Mouse (Mus musculus): Measurements from ENCODE around the gene Slc12a9. TPM values are rescaled to one million over a fixed set of nuclear protein-coding genes. Genes with fewer than 3 reads are reported as not detected.

The Slc12a9 gene
- polyA plus RNA-seq, 1 experiment from 2014 or later = 20.1 TPM

DNA sequence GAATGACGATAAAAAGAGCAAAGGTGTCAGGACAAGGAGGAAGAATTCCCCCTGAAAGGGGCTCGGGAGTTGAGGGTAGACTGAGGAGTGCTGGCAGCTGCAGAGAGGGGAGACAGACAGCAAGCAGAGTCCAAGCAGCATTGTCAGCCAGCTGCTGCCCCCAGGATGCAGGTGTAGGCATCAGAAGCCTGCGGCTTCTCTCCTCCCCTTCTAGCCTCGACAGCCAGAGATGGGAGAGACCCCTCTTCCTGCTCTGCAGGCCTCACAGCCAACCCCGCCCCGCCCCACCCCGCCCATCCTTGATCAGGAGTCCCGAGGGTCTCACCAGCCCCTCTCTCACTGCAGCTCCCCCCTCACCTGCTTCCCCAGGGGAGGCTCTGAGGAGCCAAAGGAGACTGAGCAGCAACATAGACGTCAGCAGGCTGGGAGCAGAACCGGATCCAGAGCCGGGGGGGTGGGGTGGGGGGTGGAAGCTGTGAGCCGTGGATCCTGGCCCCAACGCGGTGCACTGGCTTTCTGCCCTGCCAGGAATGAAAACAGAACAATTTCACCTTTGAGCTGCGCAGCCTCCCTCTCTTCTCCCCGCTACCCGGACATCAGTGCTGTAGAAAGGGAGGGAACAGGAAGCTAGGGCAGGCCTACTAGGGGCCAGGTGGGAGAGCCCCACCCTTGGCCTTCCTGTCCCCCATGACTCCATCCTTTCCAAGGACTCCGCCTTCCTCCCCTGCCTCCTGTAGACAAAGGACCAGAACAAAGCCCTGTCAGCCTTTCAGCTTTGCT is 65.1 kb downstream of the Slc12a9 start:
- 34% methylated on average over 13 of the region's 18 CpGs for WGBS
- ATAC-seq (replicated peaks) = no peak
- H3K4me2 ChIP-seq (replicated peaks) = no peak overlapping the region
- no peaks in the 10 kb centered on the region for H3K4me1 ChIP-seq
- H3K36me3 ChIP-seq = no peaks in the 10 kb centered on the region
- no peak overlapping the region for H3K27ac ChIP-seq (replicated peaks)
- H3K27me3 ChIP-seq = no peaks in the 10 kb centered on the region
- no peak overlapping the region for H3K9ac ChIP-seq (replicated peaks)
- H3K9me3 ChIP-seq = no peaks in the 10 kb centered on the region
- H3K4me3 ChIP-seq = no peak overlapping the region

DNA sequence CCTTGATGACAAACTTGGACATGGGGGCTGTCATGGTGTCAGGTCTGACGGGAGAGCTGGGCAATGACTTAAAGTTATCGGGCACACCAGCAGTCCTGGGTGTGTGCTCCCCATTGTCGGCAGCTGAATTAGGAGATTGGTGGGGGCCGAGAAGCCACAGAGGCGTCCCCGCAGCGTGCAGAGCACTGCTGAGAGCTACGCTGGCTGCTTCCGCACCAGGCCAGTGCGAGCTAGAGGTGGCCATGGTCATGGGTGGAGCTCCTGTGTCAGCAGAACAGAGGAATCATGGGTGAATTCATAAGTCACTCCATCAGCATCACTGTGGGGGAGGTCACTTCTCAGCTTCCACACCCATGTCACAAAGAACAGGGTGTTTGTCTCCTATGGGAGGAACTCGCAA is 68.6 kb downstream of the Slc12a9 start:
- no peak overlapping the region for H3K4me2 ChIP-seq (replicated peaks)
- H3K4me3 ChIP-seq = no peak overlapping the region
- 91% methylated on average over 11 of the region's 11 CpGs for WGBS
- H3K9ac ChIP-seq (replicated peaks) = no peak overlapping the region
- H3K36me3 ChIP-seq = no peaks in the 10 kb centered on the region
- H3K27me3 ChIP-seq = no peaks in the 10 kb centered on the region
- no peaks in the 10 kb centered on the region for H3K4me1 ChIP-seq
- H3K9me3 ChIP-seq = no peaks in the 10 kb centered on the region
- no peak for ATAC-seq (replicated peaks)
- H3K27ac ChIP-seq (replicated peaks) = no peak overlapping the region

Small RNAs within 50 kb of the gene (microRNA-seq; reads per million reads assigned to microRNA genes)
- gene Mir7036 (1.5 reads per million), gene Mir8116 (not detected)

Other genes with a start within 250 kb of the Slc12a9 start
- 3.4 and 3.7 TPM in 2 replicates for gene Trim56, start 217.4 kb downstream of the Slc12a9 start, polyA plus RNA-seq (2015; fragmentation: Nextera tagmentation; extraction: Ambion mirVana)
- gene Muc3, start 184.3 kb downstream of the Slc12a9 start, polyA plus RNA-seq (2015; fragmentation: Nextera tagmentation; extraction: Ambion mirVana) = not detected in 2 replicates
- 0.09 TPM in 1 of 2 replicates, not detected in the other for gene Muc3a, start 121.2 kb downstream of the Slc12a9 start, polyA plus RNA-seq (2015; fragmentation: Nextera tagmentation; extraction: Ambion mirVana)
- gene Ache, start 46.1 kb downstream of the Slc12a9 start, polyA plus RNA-seq (2015; fragmentation: Nextera tagmentation; extraction: Ambion mirVana) = 7.7 and 11.2 TPM in 2 replicates
- gene Ufsp1, start 39.0 kb downstream of the Slc12a9 start, polyA plus RNA-seq (2015; fragmentation: Nextera tagmentation; extraction: Ambion mirVana) = 8.4 and 9.4 TPM in 2 replicates
- gene Srrt, start 25.9 kb downstream of the Slc12a9 start, polyA plus RNA-seq (2015; fragmentation: Nextera tagmentation; extraction: Ambion mirVana) = 118 and 129 TPM in 2 replicates
- gene Trip6, start 19.2 kb downstream of the Slc12a9 start, polyA plus RNA-seq (2015; fragmentation: Nextera tagmentation; extraction: Ambion mirVana) = 19.1 and 21.1 TPM in 2 replicates
- gene Ephb4, start 16.5 kb upstream of the Slc12a9 start, polyA plus RNA-seq (2015; fragmentation: Nextera tagmentation; extraction: Ambion mirVana) = 6.6 and 7.1 TPM in 2 replicates
- gene Zan, start 143.5 kb upstream of the Slc12a9 start, polyA plus RNA-seq (2015; fragmentation: Nextera tagmentation; extraction: Ambion mirVana) = 0.04 and 0.14 TPM in 2 replicates
- 75.9 and 79.3 TPM in 2 replicates for gene Pop7, start 168.9 kb upstream of the Slc12a9 start, polyA plus RNA-seq (2015; fragmentation: Nextera tagmentation; extraction: Ambion mirVana)
- 19.2 and 20.0 TPM in 2 replicates for gene Gigyf1, start 185.0 kb upstream of the Slc12a9 start, polyA plus RNA-seq (2015; fragmentation: Nextera tagmentation; extraction: Ambion mirVana)
- gene Epo, start 199.6 kb upstream of the Slc12a9 start, polyA plus RNA-seq (2015; fragmentation: Nextera tagmentation; extraction: Ambion mirVana) = not detected in 2 replicates
- gene Gnb2, start 199.9 kb upstream of the Slc12a9 start, polyA plus RNA-seq (2015; fragmentation: Nextera tagmentation; extraction: Ambion mirVana) = 535 and 578 TPM in 2 replicates
- gene Actl6b, start 219.9 kb upstream of the Slc12a9 start, polyA plus RNA-seq (2015; fragmentation: Nextera tagmentation; extraction: Ambion mirVana) = 250 and 259 TPM in 2 replicates
- 2.2 and 3.2 TPM in 2 replicates for gene Tfr2, start 236.2 kb upstream of the Slc12a9 start, polyA plus RNA-seq (2015; fragmentation: Nextera tagmentation; extraction: Ambion mirVana)